Mouse (Mus musculus): ENCODE data around the gene Col19a1.

- TF ChIP-seq CTCF (IDR thresholded peaks at IDR 0.05; ENCODE audit: extremely low read depth, insufficient read depth, insufficient read length, insufficient replicate concordance) (no peak), POLR2A (IDR thresholded peaks at IDR 0.05; ENCODE audit: low read depth, low read length) (no peak)
Measured at GRCm38 (mm10) chr1:24336051-24336450, 251.2 kb downstream of the Col19a1 start.
